Mouse (Mus musculus) midbrain, embryonic 16.5 days (tissue): Measurements from ENCODE around the gene Bag5. TPM values are rescaled to one million over a fixed set of nuclear protein-coding genes. Genes with fewer than 3 reads are reported as not detected.
A peak's percentile ranks its signal among the peaks of the same experiment; 100 is the strongest.

Experiments
- ATAC-seq: fragments of 200-750 bp; cut with Nextera tagmentation; 2 replicates; pipeline ENCODE4 v1.8.0; 2017; ENCODE audit warnings: moderate TSS enrichment
- H3K27ac ChIP-seq: fragments of 300-500 bp; sonication (generic); 2 replicates; pipeline ENCODE4 v1.5.1; 2014; ENCODE audit warnings: mild to moderate bottlenecking, low read length, mixed read lengths
- H3K27me3 ChIP-seq: fragments of 300-500 bp; sonication (generic); 2 replicates; pipeline ENCODE4 v1.6.1; 2014; ENCODE audit warnings: low read depth, low read length, mixed read lengths; ENCODE audit not compliant: control insufficient read depth, insufficient read depth
- H3K36me3 ChIP-seq: fragments of 300-500 bp; sonication (generic); 2 replicates; pipeline ENCODE4 v1.6.1; 2014; ENCODE audit warnings: mild to moderate bottlenecking, low read length, moderate library complexity, mixed read lengths; ENCODE audit not compliant: control insufficient read depth, insufficient read depth
- H3K4me1 ChIP-seq: fragments of 300-500 bp; sonication (generic); 2 replicates; pipeline ENCODE4 v1.6.1; 2014; ENCODE audit warnings: mild to moderate bottlenecking, low read length, mixed read lengths; ENCODE audit not compliant: control insufficient read depth, insufficient read depth
- H3K4me2 ChIP-seq: fragments of 300-500 bp; sonication (generic); 2 replicates; pipeline ENCODE4 v1.6.1; 2014; ENCODE audit warnings: mild to moderate bottlenecking, low read length, mixed read lengths
- H3K4me3 ChIP-seq: fragments of 300-500 bp; sonication (generic); 2 replicates; pipeline ENCODE4 v1.5.1; 2014; ENCODE audit warnings: low read depth, mild to moderate bottlenecking, low read length, moderate library complexity, mixed read lengths
- H3K9ac ChIP-seq: fragments of 300-500 bp; sonication (generic); 2 replicates; pipeline ENCODE4 v1.6.1; 2014; ENCODE audit warnings: low read depth, low read length, mixed read lengths
- H3K9me3 ChIP-seq: fragments of 300-500 bp; sonication (generic); replicated peaks from 2 replicates; pipeline ENCODE4 v1.6.1; 2014; ENCODE audit warnings: mild to moderate bottlenecking, low read length, mixed read lengths; ENCODE audit not compliant: control insufficient read depth, poor library complexity, severe bottlenecking
- WGBS: fragments of 180-500 bp; shearing (Covaris S2); extraction: QIAGEN DNeasy Blood & Tissue Kit; methylation state at CpG from one replicate; pipeline ENCODE4 v1.1.7; 2014; 5-methylcytosine and 5-hydroxymethylcytosine counted together
- polyA plus RNA-seq: library from polyadenylated mRNA; unstranded; fragments of >200 nt; fragmentation: Nextera tagmentation; extraction: Ambion mirVana; gene quantifications from 2 replicates; pipeline ENCODE4 v1.2.1, GENCODE M21; 2015

Gene Bag5
- polyA plus RNA-seq, 1 experiment from 2014 or later, result 70.4 TPM

DNA sequence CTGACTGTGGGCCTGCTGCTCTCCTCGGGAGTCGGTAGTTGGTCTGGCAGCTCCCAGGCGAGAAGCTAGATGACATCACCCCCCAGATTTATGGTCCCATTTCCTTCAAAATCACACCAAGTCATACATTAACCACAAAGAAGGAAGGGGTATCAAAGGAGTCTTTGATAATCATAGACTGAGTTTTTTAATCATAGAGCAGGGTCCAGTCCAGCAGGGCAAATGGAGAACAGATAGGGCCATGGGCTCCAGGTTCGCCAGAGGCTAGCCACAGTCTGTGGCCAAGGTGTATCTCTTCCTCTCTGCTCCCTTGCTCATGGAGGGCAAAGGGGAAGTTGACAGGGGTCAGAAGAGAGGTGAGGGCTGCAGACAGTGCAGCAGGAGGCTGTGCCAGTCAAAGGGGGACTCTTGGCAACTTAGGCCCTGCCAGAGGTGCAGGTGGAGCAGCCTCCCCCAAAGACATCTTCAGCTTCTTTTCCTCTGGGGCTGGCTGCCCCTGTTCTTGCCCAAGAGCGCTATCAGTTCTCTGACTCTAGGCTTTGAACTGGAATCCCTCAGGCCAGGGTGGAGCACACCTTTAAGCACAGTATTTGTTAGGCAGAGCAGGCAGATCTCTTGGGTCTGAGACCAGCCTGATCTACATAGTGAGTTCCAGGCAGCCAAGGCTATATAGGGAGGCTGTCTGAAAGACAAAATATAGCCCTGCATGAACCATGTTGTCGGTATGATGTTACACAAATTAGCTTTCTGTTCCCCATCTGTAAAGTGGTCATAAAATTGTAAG, 37.1 kb downstream of the Bag5 start:
- no peaks in the 10 kb centered on the region for H3K9me3 ChIP-seq
- WGBS, result 84% methylated on average over 6 of the region's 6 CpGs
- no peak overlapping the region for H3K9ac ChIP-seq
- H3K4me3 ChIP-seq, result no peak overlapping the region
- H3K4me2 ChIP-seq, result no peak overlapping the region
- no peak overlapping the region for H3K27ac ChIP-seq
- H3K27me3 ChIP-seq, result no peaks in the 10 kb centered on the region
- ATAC-seq, result no peak
- peaks cover 21% of the 10 kb centered on the region for H3K4me1 ChIP-seq
- no peaks in the 10 kb centered on the region for H3K36me3 ChIP-seq

DNA sequence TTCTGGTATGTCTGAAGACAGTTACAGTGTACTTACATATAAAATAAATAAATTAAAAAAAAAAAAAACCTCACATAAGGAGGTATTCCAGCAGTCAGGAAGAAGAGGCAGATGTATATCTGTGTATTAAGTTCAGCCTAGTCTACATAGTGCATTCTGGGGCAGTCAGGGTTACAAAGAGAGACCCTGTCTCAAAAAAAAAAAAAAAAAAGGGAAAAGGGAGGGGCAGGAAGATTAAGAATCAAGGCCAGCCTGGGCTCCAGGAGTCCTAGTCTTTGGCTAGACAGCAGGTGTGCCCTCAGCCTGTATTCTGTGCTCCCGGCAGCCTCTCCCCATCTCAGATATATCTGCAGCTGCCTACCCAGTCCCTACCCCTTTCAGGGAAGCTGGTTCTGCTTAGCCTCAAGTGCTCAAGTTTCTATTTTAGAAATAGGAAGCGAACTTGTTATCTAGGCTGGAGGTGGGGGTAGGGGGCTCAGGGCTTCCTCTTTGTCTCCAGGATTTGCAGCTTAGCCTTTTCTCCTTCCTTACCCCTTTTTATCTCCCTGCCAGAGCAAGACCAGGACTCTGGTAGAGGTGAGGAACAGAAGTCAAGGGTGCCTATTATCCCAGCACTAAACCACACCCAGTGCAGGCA, 38.1 kb downstream of the Bag5 start:
- Histone ChIP-seq H3K27me3 (no peaks in the 10 kb centered on the region), H3K4me2 (no peak overlapping the region), H3K4me1 (peaks cover 27% of the 10 kb centered on the region), H3K27ac (no peak overlapping the region), H3K4me3 (no peak overlapping the region), H3K9me3 (no peaks in the 10 kb centered on the region), H3K36me3 (no peaks in the 10 kb centered on the region), H3K9ac (no peak overlapping the region)
- WGBS, result 59% methylated on average over 2 of the region's 2 CpGs
- ATAC-seq, result no peak

DNA sequence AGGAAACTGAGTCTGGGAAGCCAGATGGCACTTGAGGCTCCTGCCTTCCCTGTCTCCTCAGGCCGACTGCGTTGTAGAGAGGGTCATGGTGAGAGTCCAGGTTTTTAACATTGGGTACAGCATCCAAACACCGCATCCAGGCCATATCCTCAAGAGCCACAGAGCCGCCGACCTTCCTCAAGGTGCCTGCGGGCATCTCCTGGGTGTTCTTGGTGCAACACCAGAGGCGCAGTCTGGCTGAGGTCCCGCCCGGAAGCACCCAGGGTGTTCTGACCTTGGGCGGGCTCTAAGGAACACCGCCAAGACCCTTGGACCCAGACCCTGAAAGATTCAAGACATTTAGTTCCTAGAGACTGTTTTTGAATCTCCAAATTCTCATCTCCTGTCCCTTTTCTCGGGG, 40.5 kb downstream of the Bag5 start:
- H3K4me2 ChIP-seq, result peak overlapping the region; percentile 83
- H3K36me3 ChIP-seq, result no peaks in the 10 kb centered on the region
- H3K27me3 ChIP-seq, result no peaks in the 10 kb centered on the region
- H3K4me1 ChIP-seq, result peaks cover 35% of the 10 kb centered on the region
- H3K9me3 ChIP-seq, result no peaks in the 10 kb centered on the region
- H3K4me3 ChIP-seq, result peak overlapping the region; percentile 95
- peak overlapping the region; percentile 95 for H3K27ac ChIP-seq
- H3K9ac ChIP-seq, result peak overlapping the region; percentile 99
- 7% methylated on average over 12 of the region's 12 CpGs for WGBS
- peak; percentile 21; the same call in 1 of the 2 replicates for ATAC-seq

DNA sequence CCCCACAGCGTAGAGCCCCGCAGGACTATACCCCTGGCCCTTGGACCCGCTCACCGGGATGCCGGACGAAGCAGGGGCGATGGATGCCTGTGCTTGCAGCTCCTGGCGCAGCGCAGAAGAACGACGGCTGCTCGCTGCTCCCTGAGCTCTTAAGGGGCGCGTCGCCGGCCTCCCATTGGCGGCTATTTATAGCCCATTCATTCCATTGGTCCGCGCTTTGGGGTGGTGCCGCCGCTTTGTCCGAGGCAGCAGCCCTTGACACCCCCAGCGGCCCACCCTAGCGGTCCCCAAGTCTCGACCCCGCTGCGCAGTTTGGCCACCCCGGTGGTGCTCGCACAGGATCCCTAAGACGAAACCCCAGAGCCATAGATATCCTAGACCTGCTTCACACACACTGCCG, 40.9 kb downstream of the Bag5 start, which contains the start of gene Ckb:
Gene Ckb (minus strand): TSS at position 163 of the 400 bp plus-strand sequence.
- H3K36me3 ChIP-seq, result no peaks in the 10 kb centered on the region
- H3K4me2 ChIP-seq, result peak within 1 kb of the TSS; percentile 83
- WGBS, result under 1% methylated on average over 31 of the region's 31 CpGs
- no peaks in the 10 kb centered on the region for H3K27me3 ChIP-seq
- H3K9ac ChIP-seq, result peak within 1 kb of the TSS; percentile 99
- ATAC-seq, result peak; percentile 90
- H3K4me1 ChIP-seq, result peaks cover 31% of the 10 kb centered on the region
- H3K4me3 ChIP-seq, result peak within 1 kb of the TSS; percentile 95
- no peaks in the 10 kb centered on the region for H3K9me3 ChIP-seq
- H3K27ac ChIP-seq, result peak within 1 kb of the TSS; percentile 95

DNA sequence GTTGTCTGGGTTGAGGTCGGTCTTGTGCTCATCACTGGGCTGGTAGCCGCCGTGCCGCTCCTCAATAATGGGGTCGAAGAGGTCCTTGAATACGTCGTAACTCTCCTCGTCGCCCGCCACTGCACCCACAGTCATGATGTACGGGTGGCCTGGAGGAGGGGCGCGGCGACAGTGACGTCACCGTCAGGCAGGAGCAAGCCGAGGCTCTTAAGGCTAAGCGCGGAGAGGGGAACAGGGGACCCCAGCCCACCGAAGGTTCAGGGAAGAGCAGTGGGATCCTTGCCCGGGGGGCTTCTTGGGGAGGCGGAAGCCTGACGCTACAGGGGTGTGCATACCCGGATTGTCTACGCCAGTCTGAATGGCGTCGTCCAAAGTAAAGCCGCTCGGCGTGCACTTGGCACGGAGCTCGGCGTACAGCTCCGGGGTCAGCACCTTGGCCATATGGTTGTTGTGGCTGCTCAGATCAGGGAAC, 41.6 kb downstream of the Bag5 start:
- 0% methylated on average over 34 of the region's 34 CpGs for WGBS
- Histone ChIP-seq H3K4me1 (peaks cover 29% of the 10 kb centered on the region), H3K36me3 (no peaks in the 10 kb centered on the region), H3K4me2 (peak overlapping the region; percentile 83), H3K9me3 (no peaks in the 10 kb centered on the region), H3K27ac (peak overlapping the region; percentile 95), H3K9ac (peak overlapping the region; percentile 99), H3K27me3 (no peaks in the 10 kb centered on the region), H3K4me3 (peak overlapping the region; percentile 95)
- ATAC-seq, result peak; percentile 71

DNA sequence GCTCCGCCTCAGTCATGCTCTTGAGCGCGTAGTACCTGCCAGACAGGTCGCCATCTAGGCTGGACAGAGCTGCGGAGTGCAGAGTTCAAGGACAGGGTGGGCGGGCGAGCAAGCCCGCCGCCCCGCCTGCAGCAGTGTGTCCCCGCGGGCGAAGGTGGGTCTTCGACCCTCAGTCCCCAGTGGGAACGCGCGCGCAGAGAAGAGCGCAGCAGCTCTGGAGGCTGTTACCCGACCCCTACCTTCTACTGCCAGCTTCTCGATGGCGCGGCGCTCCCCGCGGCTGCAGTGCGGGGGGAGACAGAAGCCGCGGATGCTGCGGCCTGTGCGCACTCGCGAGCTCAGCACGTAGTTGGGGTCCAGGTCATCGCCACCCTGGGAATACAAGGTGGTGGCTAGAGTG, 42.1 kb downstream of the Bag5 start:
- peak overlapping the region; percentile 95 for H3K27ac ChIP-seq
- peak overlapping the region; percentile 95 for H3K4me3 ChIP-seq
- peak overlapping the region; percentile 99 for H3K9ac ChIP-seq
- peak; percentile 3; the same call in 1 of the 2 replicates for ATAC-seq
- H3K4me1 ChIP-seq, result peaks cover 29% of the 10 kb centered on the region
- no peaks in the 10 kb centered on the region for H3K9me3 ChIP-seq
- under 1% methylated on average over 35 of the region's 35 CpGs for WGBS
- H3K4me2 ChIP-seq, result peak overlapping the region; percentile 83
- H3K36me3 ChIP-seq, result no peaks in the 10 kb centered on the region
- H3K27me3 ChIP-seq, result no peaks in the 10 kb centered on the region

DNA sequence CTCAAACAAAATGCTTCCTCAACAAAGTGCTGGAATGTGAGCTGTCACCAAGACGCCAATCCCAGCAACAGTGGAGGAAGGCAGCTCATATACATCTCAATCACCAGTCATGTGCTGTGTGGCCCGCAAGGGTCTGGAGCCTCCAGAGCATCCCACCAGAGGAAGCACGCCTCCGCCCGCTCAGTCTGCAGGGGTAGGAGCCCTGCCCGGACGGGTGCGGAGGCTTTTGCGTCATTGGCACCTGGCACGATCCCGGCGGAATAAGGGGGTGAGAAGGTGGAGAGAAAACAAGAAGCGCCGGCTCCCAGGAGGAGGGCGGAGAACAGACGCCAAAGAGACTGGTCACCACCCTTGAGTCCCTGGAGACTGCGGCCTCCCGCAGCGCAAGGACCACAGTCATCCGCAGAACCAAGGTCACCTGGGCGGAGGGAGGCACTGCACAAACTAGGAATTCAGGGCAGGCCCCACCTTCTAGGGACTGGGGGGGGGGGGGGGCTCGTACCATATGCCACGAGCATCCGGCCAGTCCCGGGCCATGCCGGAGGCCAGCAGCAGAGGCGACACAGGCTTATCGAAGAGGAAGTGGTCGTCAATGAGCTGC, 42.6 kb downstream of the Bag5 start:
- peaks cover 29% of the 10 kb centered on the region for H3K4me1 ChIP-seq
- H3K27me3 ChIP-seq, result no peaks in the 10 kb centered on the region
- ATAC-seq, result no peak
- peak overlapping the region; percentile 95 for H3K27ac ChIP-seq
- no peaks in the 10 kb centered on the region for H3K36me3 ChIP-seq
- H3K9me3 ChIP-seq, result no peaks in the 10 kb centered on the region
- 1% methylated on average over 25 of the region's 29 CpGs for WGBS
- peak overlapping the region; percentile 99 for H3K9ac ChIP-seq
- peak overlapping the region; percentile 95 for H3K4me3 ChIP-seq
- H3K4me2 ChIP-seq, result peak overlapping the region; percentile 83

DNA sequence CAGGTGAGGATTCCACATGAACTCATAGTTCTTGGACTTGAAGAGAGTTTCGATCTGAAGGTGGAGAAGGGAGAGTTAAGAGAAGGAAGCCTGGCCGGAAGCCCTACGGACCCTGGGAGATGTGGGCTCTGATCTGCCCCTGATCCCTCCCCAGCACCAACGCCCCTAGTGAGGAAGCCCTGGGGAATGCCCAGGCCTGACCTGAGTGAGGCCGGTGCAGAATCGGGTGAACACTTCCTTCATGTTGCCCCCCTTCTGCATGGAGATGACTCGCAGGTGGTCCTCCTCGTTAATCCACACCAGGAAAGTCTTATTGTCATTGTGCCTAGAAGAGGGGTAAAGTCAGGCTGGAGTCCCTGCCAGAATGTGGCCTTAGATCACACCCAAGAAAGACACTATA, 43.1 kb downstream of the Bag5 start:
- peak overlapping the region; percentile 95 for H3K4me3 ChIP-seq
- H3K36me3 ChIP-seq, result no peaks in the 10 kb centered on the region
- H3K9ac ChIP-seq, result peak overlapping the region; percentile 99
- H3K9me3 ChIP-seq, result no peaks in the 10 kb centered on the region
- H3K4me2 ChIP-seq, result peak overlapping the region; percentile 83
- H3K4me1 ChIP-seq, result peaks cover 29% of the 10 kb centered on the region
- no peak for ATAC-seq
- 32% methylated on average over 8 of the region's 8 CpGs for WGBS
- no peaks in the 10 kb centered on the region for H3K27me3 ChIP-seq
- H3K27ac ChIP-seq, result no peak overlapping the region
